Mouse (Mus musculus) kidney, adult 2 months (tissue): ENCODE results near the gene Gm9999. TPM values are rescaled to one million over a fixed set of nuclear protein-coding genes. Genes with fewer than 3 reads are reported as not detected.

Experiments used
- DNase-seq: peaks from one replicate; pipeline ENCODE4 v3.0.0; 2021
- H3K27ac ChIP-seq: fragments of 200-500 bp; 2 replicates; pipeline ENCODE4 v1.5.1; 2012; ENCODE audit warnings: low read depth, low read length, control low read depth, inconsistent platforms; ENCODE audit not compliant: insufficient read depth
- H3K27me3 ChIP-seq: fragments of 200-500 bp; replicated peaks from 2 replicates; pipeline ENCODE4 v1.6.1; 2012; ENCODE audit warnings: mild to moderate bottlenecking, moderate library complexity, low read length, inconsistent platforms; ENCODE audit not compliant: control insufficient read depth, insufficient read depth
- H3K36me3 ChIP-seq: fragments of 200-500 bp; 2 replicates; pipeline ENCODE4 v1.6.1; 2012; ENCODE audit warnings: mild to moderate bottlenecking, moderate library complexity, low read length, inconsistent platforms; ENCODE audit not compliant: control insufficient read depth, insufficient read depth
- H3K4me1 ChIP-seq: fragments of 200-500 bp; 2 replicates; pipeline ENCODE4 v1.6.1; 2011; ENCODE audit warnings: low read length; ENCODE audit not compliant: control insufficient read depth, insufficient read depth
- H3K4me3 ChIP-seq: fragments of 200-500 bp; 2 replicates; pipeline ENCODE4 v1.5.1; 2011; ENCODE audit warnings: mild to moderate bottlenecking, low read depth, low read length, control low read depth; ENCODE audit not compliant: insufficient read depth
- CTCF ChIP-seq: fragments of 200-500 bp; conservative IDR thresholded peaks from 2 replicates; pipeline ENCODE4 v1.5.1; 2011; ENCODE audit warnings: low read depth, mild to moderate bottlenecking, control low read depth, low read length, moderate library complexity, mixed read lengths; ENCODE audit not compliant: insufficient read depth, insufficient read length
- POLR2A ChIP-seq: fragments of 200-500 bp; IDR thresholded peaks from one replicate; pipeline ENCODE4 v1.6.1; 2011; ENCODE audit warnings: low read depth, low read length, control low read depth
- whole genome bisulfite sequencing: fragments of 180-500 bp; shearing (Covaris S2); methylation state at CpG from one replicate; pipeline ENCODE4 v1.1.7; 2018; 5-methylcytosine and 5-hydroxymethylcytosine counted together
- polyA plus RNA-seq: library from polyadenylated mRNA; depleted of rRNA; stranded (reverse); fragments of >200 nt; gene quantifications from 2 replicates; pipeline ENCODE4 v1.2.3, GENCODE M21; 2012; rRNA removed

The Gm9999 gene
- polyA plus RNA-seq, 1 experiment = not detected

DNA sequence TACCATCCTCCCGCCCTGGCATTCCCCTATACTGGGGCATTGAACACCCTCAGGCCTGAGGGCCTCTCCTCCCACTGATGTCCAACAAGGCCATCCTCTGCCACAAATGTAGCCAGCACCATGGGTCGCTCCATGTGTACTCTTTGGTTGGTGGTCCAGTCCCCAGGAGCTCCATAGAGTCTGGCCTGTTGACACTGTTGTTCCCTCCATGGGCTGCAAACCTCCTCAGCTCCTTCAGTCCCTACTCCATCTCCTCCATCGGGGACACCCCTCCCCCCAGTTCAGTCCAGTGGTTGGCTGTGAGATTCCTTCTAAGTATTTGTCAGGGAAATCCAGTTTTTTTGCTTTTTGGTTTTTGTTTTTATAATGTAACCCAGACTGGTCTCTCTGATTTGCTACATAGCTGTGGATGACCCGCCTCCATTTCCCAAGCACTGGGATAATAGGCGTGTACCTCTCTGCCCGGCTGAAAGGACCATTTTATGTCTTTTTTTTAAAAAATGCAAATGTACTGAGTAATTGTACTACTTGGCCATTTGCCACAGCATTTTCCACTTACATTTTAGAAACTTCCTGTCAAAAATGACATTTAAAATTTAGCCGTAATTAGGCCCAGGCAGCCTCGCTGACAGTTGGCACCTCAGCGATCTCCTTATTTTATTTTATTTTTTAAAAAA, 47.3 kb downstream of the Gm9999 start:
- Histone ChIP-seq H3K4me3 (no peak overlapping the region), H3K27me3 (no peaks in the 10 kb centered on the region), H3K27ac (no peak overlapping the region), H3K36me3 (no peaks in the 10 kb centered on the region), H3K4me1 (no peaks in the 10 kb centered on the region; the same call in 1 of the 2 replicates)
- DNase-seq = no peak
- WGBS = 68% methylated on average over 9 of the region's 9 CpGs
- TF ChIP-seq POLR2A (no peak), CTCF (no peak)

DNA sequence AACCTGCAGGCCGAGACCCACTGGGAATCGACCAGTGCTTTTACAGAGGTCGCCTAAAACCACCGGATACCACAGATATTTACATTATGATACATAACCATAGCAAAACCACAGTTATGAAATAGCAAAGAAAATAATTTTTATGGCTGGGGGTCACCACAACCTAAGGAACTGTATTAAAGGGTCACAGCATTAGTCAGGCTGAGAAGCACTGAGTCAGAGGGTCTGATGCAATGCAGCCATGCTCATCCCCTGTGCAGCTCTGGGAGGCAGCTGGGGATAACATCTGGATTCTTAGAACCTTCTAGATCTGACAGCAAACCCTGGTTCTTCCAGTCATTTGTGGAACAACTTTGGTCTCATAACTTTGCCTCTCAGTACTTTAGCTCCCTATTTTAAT, 48.0 kb downstream of the Gm9999 start:
- H3K36me3 ChIP-seq = no peaks in the 10 kb centered on the region
- no peak overlapping the region for H3K27ac ChIP-seq
- TF ChIP-seq CTCF (no peak), POLR2A (no peak)
- DNase-seq = no peak
- 84% methylated on average over 4 of the region's 4 CpGs for WGBS
- no peaks in the 10 kb centered on the region; the same call in 1 of the 2 replicates for H3K4me1 ChIP-seq
- H3K4me3 ChIP-seq = no peak overlapping the region
- no peaks in the 10 kb centered on the region for H3K27me3 ChIP-seq

DNA sequence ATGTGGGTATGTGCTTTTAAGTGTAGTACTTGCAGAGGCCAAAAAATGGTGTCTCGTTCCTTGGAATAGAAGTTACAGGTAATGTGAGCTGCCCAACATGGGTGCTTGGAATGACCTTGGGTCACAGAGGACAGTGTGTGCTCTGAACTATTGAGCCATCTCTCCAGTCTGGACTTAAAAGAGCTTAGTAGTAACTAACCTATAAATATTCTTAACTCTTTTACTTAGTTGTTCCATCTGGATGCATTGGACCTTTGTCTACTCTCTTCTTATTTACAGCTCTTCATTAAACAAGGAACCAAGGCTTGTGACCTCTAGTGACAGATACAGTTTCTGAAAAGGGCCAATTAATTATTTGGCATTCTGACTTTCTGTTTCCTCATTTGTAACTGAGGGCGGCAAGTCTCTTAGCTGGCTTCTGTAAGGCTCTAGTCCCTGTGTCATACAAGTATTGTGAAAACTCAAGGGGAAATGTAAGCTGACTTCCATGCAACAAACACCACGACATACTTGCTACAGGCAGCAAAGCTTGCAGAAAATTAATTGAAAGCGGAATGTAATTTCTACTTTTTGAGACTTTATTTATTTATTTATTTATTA, 51.5 kb downstream of the Gm9999 start:
- H3K27ac ChIP-seq = no peak overlapping the region

DNA sequence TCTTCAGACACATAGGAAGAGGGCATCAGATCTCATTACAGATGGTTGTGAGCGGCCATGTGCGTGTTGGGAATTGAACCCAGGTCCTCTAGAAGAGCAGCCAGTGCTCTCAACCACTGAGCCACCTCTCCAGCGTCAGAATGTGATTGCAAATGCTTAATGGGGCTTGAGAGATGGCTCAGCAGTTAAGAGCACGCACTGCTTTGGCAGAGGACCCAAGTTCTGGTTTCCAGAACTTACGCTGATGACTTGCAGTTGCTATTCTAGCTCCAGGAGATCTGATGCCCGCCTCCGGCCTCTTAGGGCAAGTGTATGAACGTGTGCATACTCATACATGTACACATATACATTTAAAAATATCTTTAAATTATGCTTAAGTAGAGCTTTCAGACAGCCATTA, 52.0 kb downstream of the Gm9999 start:
- Histone ChIP-seq H3K27me3 (no peaks in the 10 kb centered on the region), H3K36me3 (no peaks in the 10 kb centered on the region), H3K4me1 (no peaks in the 10 kb centered on the region; the same call in 1 of the 2 replicates), H3K27ac (no peak overlapping the region), H3K4me3 (no peak overlapping the region)
- TF ChIP-seq POLR2A (no peak), CTCF (no peak)
- 70% methylated on average over 8 of the region's 8 CpGs for WGBS
- no peak for DNase-seq

More for the DNA sequence above, 51.5 kb downstream of the Gm9999 start:
- H3K4me1 ChIP-seq = no peaks in the 10 kb centered on the region; the same call in 1 of the 2 replicates
- H3K4me3 ChIP-seq = no peak overlapping the region
- WGBS = 61% methylated on average over 4 of the region's 4 CpGs
- H3K27me3 ChIP-seq = no peaks in the 10 kb centered on the region
- DNase-seq = peak; percentile 61
- H3K36me3 ChIP-seq = no peaks in the 10 kb centered on the region
- no peak for TF ChIP-seq CTCF
- TF ChIP-seq POLR2A = no peak

Other genes starting within 250 kb of the Gm9999 start
- gene Saa1, start 240.6 kb upstream of the Gm9999 start, polyA plus RNA-seq = not detected in 2 replicates
- gene Saa2, start 231.8 kb upstream of the Gm9999 start, polyA plus RNA-seq = not detected in 2 replicates
- gene Hps5, start 187.5 kb upstream of the Gm9999 start, polyA plus RNA-seq = 31.0 and 41.7 TPM in 2 replicates
- gene Gtf2h1, start 187.5 kb upstream of the Gm9999 start, polyA plus RNA-seq = 9.8 and 11.6 TPM in 2 replicates
- 665 and 667 TPM in 2 replicates for gene Ldha, start 142.1 kb upstream of the Gm9999 start, polyA plus RNA-seq
- 0.42 and 0.67 TPM in 2 replicates for gene Ldhc, start 122.4 kb upstream of the Gm9999 start, polyA plus RNA-seq
- gene Tsg101, start 63.6 kb upstream of the Gm9999 start, polyA plus RNA-seq = 74.8 and 80.7 TPM in 2 replicates
- 3.8 and 4.0 TPM in 2 replicates for gene Uevld, start 25.1 kb upstream of the Gm9999 start, polyA plus RNA-seq
- gene Spty2d1, start 24.8 kb downstream of the Gm9999 start, polyA plus RNA-seq = 6.3 and 7.2 TPM in 2 replicates
- gene Tmem86a, start 67.0 kb downstream of the Gm9999 start, polyA plus RNA-seq = 97.0 and 104 TPM in 2 replicates
- gene Ptpn5, start 150.1 kb downstream of the Gm9999 start, polyA plus RNA-seq = 0.61 and 0.79 TPM in 2 replicates
- not detected in 2 replicates for gene Mrgpra6, start 221.3 kb downstream of the Gm9999 start, polyA plus RNA-seq